Mouse (Mus musculus) Patski (cell line): ENCODE data around the gene Slc37a4. TPM values are rescaled to one million over a fixed set of nuclear protein-coding genes. Genes with fewer than 3 reads are reported as not detected.
"Not testable (repeated sequence)": the region's sequence is repeated elsewhere in the genome, so short reads cannot be mapped to it uniquely, and the experiment has no call there.

Source experiments
- ATAC-seq: fragments of 100-300 bp; one replicate; pipeline ENCODE4 v1.8.0; 2021
- CTCF ChIA-PET: fragments of 350-600 bp; sonication (Branson Sonifier 250); formaldehyde crosslinking; loops from one replicate; lab custom pipeline; 2022; ENCODE audit warnings: inconsistent platforms; lab: Charles Lee
- POLR2A ChIA-PET: fragments of 350-600 bp; sonication (Branson Sonifier 250); formaldehyde crosslinking; loops from one replicate; lab custom pipeline; 2022; ENCODE audit warnings: antibody characterized with exemption, inconsistent platforms; lab: Charles Lee
- DNase-seq: peaks from one replicate; pipeline ENCODE4 v3.0.0-alpha.2; 2011; ENCODE audit warnings: low read depth, low spot score
- H3K27me3 ChIP-seq: fragments of 371-371 bp; one replicate; pipeline ENCODE4 v1.5.1; 2021
- CTCF ChIP-seq: fragments of 100-300 bp; IDR thresholded peaks from one replicate; pipeline ENCODE4 v1.5.1; 2021
- in situ Hi-C: fragments of 300-500 bp; cut with MboI; formaldehyde crosslinking; loops from 3 replicates; pipeline ENCODE4 v1.11.1; 2018; ENCODE audit warnings: low pct_unique_long_range_greater_than_20kb, mixed read lengths
- polyA plus RNA-seq: library from polyadenylated mRNA; unstranded; gene quantifications from one replicate; pipeline ENCODE4 v1.2.3, GENCODE M21; 2021

Gene Slc37a4
- polyA plus RNA-seq, 1 experiment from 2014 or later, result 28.7 TPM

GRCm38 (mm10) chr9:44423576-44423975 is 26.9 kb downstream of the Slc37a4 start:
- ATAC-seq (no peak), DNase-seq (no peak)
- TF ChIP-seq CTCF, result no peak
- POLR2A ChIA-PET, result no interaction called here
- H3K27me3 ChIP-seq, result no peaks in the 10 kb centered on the region
- in situ Hi-C loops, result no loop called here
- CTCF ChIA-PET, result interaction anchor here (0.8 to 1.4 kb wide), 2 partner anchors 9 to 31 kb away, joined by 3 read pairs; partner anchors contain the start of gene Upk2

- ChIA-PET CTCF (interaction anchor here (0.9 to 1.9 kb wide), 2 partner anchors 21 to 108 kb away, joined by 3 to 4 read pairs; no protein-coding TSS in a partner anchor), POLR2A (no interaction called here)
- in situ Hi-C loops, result no loop called here
- ATAC-seq, result no peak
- DNase-seq, result no peak
- peaks cover 11% of the 10 kb centered on the region for H3K27me3 ChIP-seq
- no peak for TF ChIP-seq CTCF
These were observed 36.0 kb downstream of the Slc37a4 start for GRCm38 (mm10) chr9:44432577-44433185.

- in situ Hi-C loops, result no loop called here
- DNase-seq (no peak), ATAC-seq (no peak)
- no peak for TF ChIP-seq CTCF
- POLR2A ChIA-PET, result no interaction called here
- peaks cover 11% of the 10 kb centered on the region for H3K27me3 ChIP-seq
- CTCF ChIA-PET, result no interaction called here
These were observed 39.1 kb downstream of the Slc37a4 start for GRCm38 (mm10) chr9:44435747-44436146.

- no peak for ATAC-seq
- in situ Hi-C loops, result no loop called here
- H3K27me3 ChIP-seq, result peaks cover 7% of the 10 kb centered on the region
- CTCF ChIA-PET, result interaction anchor here (1.3 kb wide), 1 partner anchor 13 kb away, joined by 5 read pairs; no protein-coding TSS in a partner anchor
- no peak for DNase-seq
- POLR2A ChIA-PET, result no interaction called here
- TF ChIP-seq CTCF, result no peak
These were observed 44.3 kb downstream of the Slc37a4 start, which contains the start of gene Foxr1 for GRCm38 (mm10) chr9:44440961-44441360. Gene Foxr1 (minus strand): TSS chr9:44441136.

- H3K27me3 ChIP-seq, ATAC-seq, DNase-seq, in situ Hi-C loops: not testable (repeated sequence)
- CTCF ChIA-PET, result interaction anchor here (0.9 kb wide), 1 partner anchor 208 kb away, joined by 3 read pairs; no protein-coding TSS in a partner anchor
- POLR2A ChIA-PET, result interaction anchor here (0.5 kb wide), 1 partner anchor 12 kb away, joined by 4 read pairs; no protein-coding TSS in a partner anchor
These were observed 47.9 kb downstream of the Slc37a4 start for GRCm38 (mm10) chr9:44444402-44445025.

GRCm38 (mm10) chr9:44450387-44450786 is 53.7 kb downstream of the Slc37a4 start:
- DNase-seq (no peak), ATAC-seq (no peak)
- ChIA-PET CTCF (interaction anchor here (4.8 kb wide), 1 partner anchor 202 kb away, joined by 53 read pairs; no protein-coding TSS in a partner anchor), POLR2A (no interaction called here)
- in situ Hi-C loops, result loop anchor here (5.0 kb wide), 1 partner anchor 202 kb away; no protein-coding TSS in a partner anchor
- H3K27me3 ChIP-seq, result no peaks in the 10 kb centered on the region
- TF ChIP-seq CTCF, result peak; percentile 52

Other genes with a start within 250 kb of the Slc37a4 start
- gene Cbl, start 162.8 kb upstream of the Slc37a4 start, polyA plus RNA-seq, result 20.2 TPM
- not detected for gene Ccdc153, start 156.2 kb upstream of the Slc37a4 start, polyA plus RNA-seq
- 0.03 TPM for gene Pdzd3, start 145.4 kb upstream of the Slc37a4 start, polyA plus RNA-seq
- 1.3 TPM for gene Nlrx1, start 128.3 kb upstream of the Slc37a4 start, polyA plus RNA-seq
- 0.04 TPM for gene Abcg4, start 108.2 kb upstream of the Slc37a4 start, polyA plus RNA-seq
- 18.1 TPM for gene Hinfp, start 91.2 kb upstream of the Slc37a4 start, polyA plus RNA-seq
- 29.5 TPM for gene C2cd2l, start 76.6 kb upstream of the Slc37a4 start, polyA plus RNA-seq
- gene Dpagt1, start 70.8 kb upstream of the Slc37a4 start, polyA plus RNA-seq, result 37.0 TPM
- gene H2afx, start 62.2 kb upstream of the Slc37a4 start, polyA plus RNA-seq, result 80.2 TPM
- 46.8 TPM for gene Hmbs, start 52.6 kb upstream of the Slc37a4 start, polyA plus RNA-seq
- gene Vps11, start 35.2 kb upstream of the Slc37a4 start, polyA plus RNA-seq, result 46.5 TPM
- gene Hyou1, start 17.4 kb upstream of the Slc37a4 start, polyA plus RNA-seq, result 190 TPM
- 764 TPM for gene Rps25, start 10.3 kb downstream of the Slc37a4 start, polyA plus RNA-seq
- 66.3 TPM for gene Trappc4, start 10.7 kb downstream of the Slc37a4 start, polyA plus RNA-seq
- gene Ccdc84, start 21.7 kb downstream of the Slc37a4 start, polyA plus RNA-seq, result 30.5 TPM
- gene Foxr1, start 44.3 kb downstream of the Slc37a4 start, polyA plus RNA-seq, result not detected
- gene Upk2, start 58.1 kb downstream of the Slc37a4 start, polyA plus RNA-seq, result not detected
- gene Bcl9l, start 86.0 kb downstream of the Slc37a4 start, polyA plus RNA-seq, result 40.4 TPM
- gene Cxcr5, start 165.0 kb downstream of the Slc37a4 start, polyA plus RNA-seq, result not detected
- 95.5 TPM for gene Ddx6, start 208.0 kb downstream of the Slc37a4 start, polyA plus RNA-seq